Mouse (Mus musculus): ENCODE data around the gene Rpl12. TPM values are rescaled to one million over a fixed set of nuclear protein-coding genes. Genes with fewer than 3 reads are reported as not detected.

Rpl12 gene
- polyA plus RNA-seq (2017; shearing (Covaris generic)): 100 to 1,000 TPM in 1 of 2 experiments, 10 to 100 TPM in 1; 43.5 to 613 TPM

- ATAC-seq: peak; percentile 87
These were observed at the start of gene Rpl12, which contains the start of gene Lrsam1 for GRCm38 (mm10) chr2:32961192-32961995. TSS of gene Rpl12 (plus strand) at chr2:32961559. TSS of gene Lrsam1 (minus strand) at chr2:32961614.

- no peak for ATAC-seq
These were observed 49.6 kb upstream of the Rpl12 start for GRCm38 (mm10) chr2:32911639-32912182.

GRCm38 (mm10) chr2:32912210-32912804, 49.1 kb upstream of the Rpl12 start:
- ATAC-seq: peak; percentile 83

GRCm38 (mm10) chr2:32914362-32914761, 47.0 kb upstream of the Rpl12 start:
- ATAC-seq: no peak

GRCm38 (mm10) chr2:32914896-32915295, 46.5 kb upstream of the Rpl12 start:
- ATAC-seq: no peak

GRCm38 (mm10) chr2:32917526-32917925, 43.8 kb upstream of the Rpl12 start:
- ATAC-seq: peak; percentile 93

GRCm38 (mm10) chr2:32918391-32918790, 43.0 kb upstream of the Rpl12 start:
- ATAC-seq: no peak

- no peak for ATAC-seq
These were observed 40.1 kb upstream of the Rpl12 start for GRCm38 (mm10) chr2:32921235-32921634.

GRCm38 (mm10) chr2:32921801-32922380, 39.5 kb upstream of the Rpl12 start:
- ATAC-seq: no peak

GRCm38 (mm10) chr2:32922564-32922963, 38.8 kb upstream of the Rpl12 start:
- no peak for ATAC-seq

GRCm38 (mm10) chr2:32923551-32924250, 37.7 kb upstream of the Rpl12 start:
- ATAC-seq: no peak

GRCm38 (mm10) chr2:32924306-32924844, 37.0 kb upstream of the Rpl12 start:
- ATAC-seq: no peak

- no peak for ATAC-seq
These were observed 34.9 kb upstream of the Rpl12 start for GRCm38 (mm10) chr2:32926330-32927075.

GRCm38 (mm10) chr2:32927624-32928234, 33.6 kb upstream of the Rpl12 start:
- ATAC-seq: no peak

GRCm38 (mm10) chr2:32928235-32928946, 33.0 kb upstream of the Rpl12 start:
- no peak for ATAC-seq

GRCm38 (mm10) chr2:32928947-32929829, 32.2 kb upstream of the Rpl12 start:
- no peak for ATAC-seq

- ATAC-seq: peak; percentile 41
These were observed 29.6 kb upstream of the Rpl12 start for GRCm38 (mm10) chr2:32931730-32932129.

GRCm38 (mm10) chr2:32938741-32939140, 22.6 kb upstream of the Rpl12 start:
- ATAC-seq: no peak

GRCm38 (mm10) chr2:32939418-32939817, 21.9 kb upstream of the Rpl12 start:
- ATAC-seq: no peak

Data from CD4-positive, CD25-positive, alpha-beta regulatory T cell, adult 4 months (primary cell).